Mouse (Mus musculus) layer of hippocampus, postnatal 14 days (tissue): ENCODE data around the gene Mn1. TPM values are rescaled to one million over a fixed set of nuclear protein-coding genes. Genes with fewer than 3 reads are reported as not detected.

Experiments used
- DNase-seq, 2 experiments: peaks; one replicate each; pipeline ENCODE4 v3.0.0; 2021 to 2022; ENCODE audit warnings: low spot score in 2 of 2, mixed read lengths in 1 of 2
- total RNA-seq, 2 experiments: library from RNA; stranded (reverse); gene quantifications; 2 replicates each; pipeline ENCODE4 v1.2.3; 2021

Gene Mn1
- total RNA-seq, 2 experiments from 2014 or later: 30.9 to 31.3 TPM

- DNase-seq: peak in 1 of 2 experiments; percentile 55
Measured at GRCm38 (mm10) chr5:111473425-111473824, 56.3 kb downstream of the Mn1 start.

GRCm38 (mm10) chr5:111475721-111476120 lies 58.6 kb downstream of the Mn1 start:
- DNase-seq: peak in 1 of 2 experiments; percentile 20

- no peak for DNase-seq
Measured at GRCm38 (mm10) chr5:111476141-111476540, 59.0 kb downstream of the Mn1 start.

- DNase-seq: no peak
Measured at GRCm38 (mm10) chr5:111485907-111486306, 68.7 kb downstream of the Mn1 start.

GRCm38 (mm10) chr5:111489022-111489616 lies 72.0 kb downstream of the Mn1 start:
- peak in 1 of 2 experiments; percentile 54 for DNase-seq

GRCm38 (mm10) chr5:111490599-111490998 lies 73.4 kb downstream of the Mn1 start:
- no peak for DNase-seq

GRCm38 (mm10) chr5:111491485-111491884 lies 74.3 kb downstream of the Mn1 start:
- DNase-seq: no peak

- no peak for DNase-seq
Measured at GRCm38 (mm10) chr5:111500036-111500435, 82.9 kb downstream of the Mn1 start.

GRCm38 (mm10) chr5:111501691-111502441 lies 84.7 kb downstream of the Mn1 start:
- DNase-seq: no peak

- DNase-seq: no peak
Measured at GRCm38 (mm10) chr5:111505241-111505640, 88.1 kb downstream of the Mn1 start.

- DNase-seq: no peak
Measured at GRCm38 (mm10) chr5:111505824-111506223, 88.7 kb downstream of the Mn1 start.

- no peak for DNase-seq
Measured at GRCm38 (mm10) chr5:111506410-111506809, 89.2 kb downstream of the Mn1 start.

Other genes with a start within 250 kb of the Mn1 start
- gene Pitpnb, start 86.6 kb upstream of the Mn1 start, total RNA-seq: 10 to 100 TPM; 68.1 to 68.2 TPM